Mouse (Mus musculus) adrenal gland, postnatal 4 days (tissue): ENCODE measurements around the gene Flrt3. TPM values are rescaled to one million over a fixed set of nuclear protein-coding genes. Genes with fewer than 3 reads are reported as not detected.
A peak's percentile ranks its signal among the peaks of the same experiment; 100 is the strongest.

ENCODE experiments used
- DNase-seq, 2 experiments: peaks; one replicate each; pipeline ENCODE4 v3.0.0; 2021 to 2022; ENCODE audit warnings: low spot score in 2 of 2, mixed read lengths in 2 of 2
- long read RNA-seq, 2 experiments: library from polyadenylated mRNA; stranded (forward); transcript quantifications; one replicate each; pipeline ENCODE4 v2.0.0; 2021
- total RNA-seq, 2 experiments: library from RNA; stranded (reverse); gene quantifications; 2 replicates each; pipeline ENCODE4 v1.2.3; 2021

Gene Flrt3
- total RNA-seq: 1 to 10 TPM; 8.3 to 9.4 TPM
- long read RNA-seq, experiment 1, partial matches to known transcripts: 0 of 3 reads
- long read RNA-seq, experiment 1, other reads (novel, unspliced or antisense): 0 of 3 reads
- long read RNA-seq, experiment 2, partial matches to known transcripts: 1 of 3 reads
- long read RNA-seq, experiment 2, other reads (novel, unspliced or antisense): 0 of 3 reads

DNA sequence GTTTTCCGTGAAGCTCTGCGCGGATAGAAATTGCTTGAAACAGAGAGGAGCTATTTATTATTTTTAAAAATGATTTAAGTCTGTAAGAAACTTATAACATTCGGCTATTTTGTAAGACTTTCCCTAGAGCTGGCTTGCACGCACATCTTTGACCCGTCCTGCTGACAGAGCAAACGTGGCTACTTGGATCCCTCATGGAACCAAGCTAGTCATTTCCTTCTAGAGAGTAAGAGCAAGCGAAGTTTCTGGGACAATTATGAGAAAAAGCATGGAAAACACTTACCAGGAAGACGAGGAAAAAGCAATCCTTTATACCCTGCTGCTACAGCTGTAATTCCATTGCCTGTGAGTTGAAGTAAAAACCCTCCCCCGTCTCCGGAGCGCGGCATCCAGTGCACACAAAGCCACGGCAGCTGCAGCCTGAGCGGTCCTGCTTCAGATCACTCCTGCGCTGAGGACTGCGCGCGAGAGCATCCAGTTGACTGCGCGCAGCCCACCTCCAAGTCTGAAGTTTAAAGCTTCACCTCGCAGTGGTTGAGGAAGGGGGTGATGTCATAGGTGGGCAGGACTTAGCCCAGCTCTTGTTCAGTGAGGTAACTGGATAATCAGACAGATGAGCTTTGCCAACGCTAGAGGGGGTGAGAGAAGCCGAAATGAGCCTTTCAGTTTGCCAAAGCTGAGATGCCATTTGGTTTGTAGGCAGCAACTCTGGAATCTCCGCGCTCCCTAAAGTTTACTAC, at the start of gene Flrt3:
Gene Flrt3, minus strand, starts transcription at position 507 of the 740 bp plus-strand sequence.
- peak; percentile 20 to 59 for DNase-seq

DNA sequence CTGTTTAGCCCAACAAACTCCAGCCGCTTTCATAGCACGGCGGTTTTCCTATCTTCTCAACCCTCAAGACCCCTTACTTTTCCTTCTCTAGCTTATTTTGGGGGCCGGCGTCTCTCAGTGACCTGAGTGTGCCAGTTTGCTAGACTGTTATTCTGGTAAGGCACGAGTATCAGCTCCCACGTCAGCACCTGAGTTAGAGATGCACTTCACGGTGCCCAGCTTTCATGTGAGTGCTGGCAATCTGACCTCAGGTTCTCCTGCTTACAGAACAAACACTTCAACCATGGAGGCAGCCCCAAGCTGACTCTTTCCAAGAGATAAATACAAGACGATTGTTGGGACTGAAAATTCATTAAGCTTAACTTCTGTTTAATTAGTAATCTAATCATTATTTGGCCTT, 46.1 kb upstream of the Flrt3 start:
- DNase-seq: no peak

DNA sequence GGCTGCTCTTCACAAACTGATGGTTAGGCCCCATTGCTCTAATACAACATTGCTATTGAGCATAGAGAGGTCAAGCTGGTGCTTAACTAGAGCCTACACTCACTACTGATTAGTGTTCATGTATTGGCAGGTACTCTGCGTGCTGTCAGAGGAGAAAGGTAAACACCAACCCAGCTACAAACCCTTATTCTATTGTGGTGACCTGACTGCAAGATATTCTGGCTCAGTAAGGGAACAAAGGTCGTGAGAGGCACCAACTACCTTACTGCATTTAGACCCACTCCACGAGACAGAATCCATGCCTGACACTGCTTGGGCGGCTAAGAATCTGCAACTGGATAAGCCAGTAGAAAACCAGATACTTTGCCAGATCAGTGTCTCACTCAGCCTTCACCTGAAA, 44.6 kb upstream of the Flrt3 start:
- DNase-seq: no peak

DNA sequence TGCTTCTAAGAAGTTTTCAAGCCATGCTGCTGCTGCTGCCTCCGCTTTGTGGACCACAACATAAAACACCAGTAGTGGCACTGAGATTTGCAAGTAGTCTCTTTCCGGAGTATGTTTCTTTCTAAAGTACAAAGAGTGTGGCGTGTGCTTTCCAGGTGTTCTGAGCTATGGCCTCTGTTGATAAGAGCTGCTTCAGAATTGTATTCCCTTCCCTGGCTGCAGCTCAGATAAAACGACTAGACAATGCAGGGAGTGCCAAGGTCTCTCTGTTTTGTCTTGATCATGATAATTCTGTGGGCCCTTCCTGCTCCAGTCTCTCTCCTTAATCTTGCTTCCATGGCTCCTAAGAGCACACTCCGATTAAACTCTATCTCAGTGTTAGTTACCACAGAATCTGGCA, 36.3 kb upstream of the Flrt3 start:
- DNase-seq: no peak

DNA sequence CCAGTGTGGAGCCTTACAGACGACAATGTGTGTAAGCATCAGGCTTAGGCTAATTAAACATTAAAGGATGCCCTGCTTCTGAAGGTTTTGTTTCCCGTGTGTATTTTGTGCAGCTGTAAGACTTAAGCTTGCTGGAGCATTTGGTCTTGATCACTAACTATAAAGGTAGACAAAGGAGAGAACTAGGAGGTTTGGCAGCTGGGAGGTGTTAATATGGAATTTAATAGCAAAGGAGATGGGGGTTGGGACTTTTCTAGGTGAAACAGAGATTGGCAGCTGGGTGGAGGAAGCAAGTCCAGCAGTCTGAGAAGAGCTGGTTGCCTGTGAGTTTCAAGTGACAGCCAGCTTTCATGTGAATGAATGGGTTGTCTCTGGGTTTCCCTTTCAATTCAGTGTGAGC, 34.0 kb upstream of the Flrt3 start:
- no peak for DNase-seq

DNA sequence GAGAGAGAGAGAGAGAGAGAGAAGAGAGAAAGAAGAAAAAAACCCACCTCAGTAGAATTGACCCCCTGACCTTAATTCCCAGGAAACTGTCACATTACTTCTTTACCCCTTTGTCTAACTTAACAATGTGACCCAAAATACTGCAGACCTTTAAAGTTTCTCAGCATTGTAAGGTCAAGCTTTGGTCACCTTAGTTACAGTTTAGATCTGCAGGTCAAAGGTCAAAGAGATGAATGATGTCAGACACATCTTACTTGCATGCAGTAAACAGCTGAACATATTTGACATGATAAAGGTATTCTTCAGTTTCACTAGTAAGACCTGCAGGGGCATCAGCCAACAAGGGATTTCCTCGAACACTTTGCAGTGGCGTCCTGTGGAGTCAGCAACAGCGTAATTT, 32.9 kb upstream of the Flrt3 start:
- no peak for DNase-seq

DNA sequence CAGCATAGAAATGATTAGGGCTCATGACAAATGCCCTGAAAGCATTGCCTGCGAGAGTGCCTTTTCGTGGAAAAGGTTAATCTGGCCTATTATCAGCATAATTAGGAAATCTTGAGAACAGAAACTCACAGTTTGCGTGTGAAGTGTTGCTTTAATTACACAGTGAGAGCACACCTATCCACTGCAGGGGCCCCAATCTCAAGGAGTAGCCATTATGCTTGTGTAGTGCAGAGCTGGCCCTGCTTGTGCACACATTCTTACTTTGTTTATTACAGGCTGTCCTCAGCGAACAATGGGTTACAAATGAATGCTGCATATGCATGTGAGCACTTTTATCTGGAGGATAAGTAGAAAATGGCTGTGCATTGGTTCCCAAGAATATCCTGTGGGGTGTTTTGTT, 32.1 kb upstream of the Flrt3 start:
- DNase-seq: no peak

DNA sequence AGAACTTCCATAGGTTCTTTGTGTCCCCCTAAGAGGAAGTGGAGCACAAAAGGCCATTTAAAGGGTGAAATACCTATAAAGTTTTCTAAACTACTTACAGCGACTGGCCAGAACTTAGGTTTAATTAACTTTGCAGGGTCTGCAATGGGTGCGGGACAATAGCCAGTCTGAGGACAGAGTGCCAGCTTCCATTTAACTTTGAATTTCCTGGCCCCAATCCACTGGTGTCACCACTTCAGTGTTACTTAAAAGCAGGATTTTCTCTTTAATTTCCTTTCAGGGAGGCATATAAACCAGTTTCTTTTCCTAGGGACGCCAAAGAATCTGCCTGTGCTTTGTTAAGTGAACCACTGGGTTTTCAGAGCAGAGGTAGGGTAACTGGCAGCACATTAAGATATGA, 27.3 kb upstream of the Flrt3 start:
- no peak for DNase-seq

DNA sequence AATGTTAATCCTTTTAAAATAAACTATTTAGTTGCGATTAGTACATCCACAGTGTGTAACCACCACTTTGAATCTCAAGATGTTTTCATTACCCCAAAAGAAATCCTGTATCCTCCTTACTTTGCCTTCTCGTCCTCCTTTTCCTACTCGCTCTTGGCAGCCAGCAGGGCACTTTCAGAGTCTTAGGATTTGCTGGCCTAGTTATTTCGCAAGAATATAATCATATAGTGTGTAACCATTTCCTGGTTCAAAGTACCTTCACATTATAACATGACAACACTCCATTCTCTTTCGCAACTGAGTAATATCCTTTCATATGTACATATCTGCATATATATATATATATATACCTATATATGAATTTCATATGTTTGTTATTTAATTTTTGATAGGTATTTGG, 22.6 kb upstream of the Flrt3 start:
- DNase-seq: no peak

DNA sequence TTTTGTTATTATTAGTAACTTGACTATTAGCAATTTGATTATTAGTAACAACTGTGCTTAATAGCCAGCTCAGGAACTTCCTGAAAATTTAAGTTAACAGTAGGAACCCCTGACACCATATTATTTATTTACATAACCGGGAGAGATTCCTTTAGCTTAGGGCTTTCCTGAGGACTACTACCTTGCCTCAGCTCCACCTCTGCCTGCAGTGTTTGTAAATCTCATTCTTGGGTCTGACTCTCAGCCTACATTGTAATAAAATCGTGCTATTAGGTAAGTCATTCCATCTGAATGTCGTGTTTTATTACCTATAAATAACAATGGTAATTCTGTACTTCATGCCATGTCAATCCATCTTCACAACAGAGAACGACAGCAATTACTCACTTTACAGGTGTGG, 21.2 kb upstream of the Flrt3 start:
- DNase-seq: no peak

DNA sequence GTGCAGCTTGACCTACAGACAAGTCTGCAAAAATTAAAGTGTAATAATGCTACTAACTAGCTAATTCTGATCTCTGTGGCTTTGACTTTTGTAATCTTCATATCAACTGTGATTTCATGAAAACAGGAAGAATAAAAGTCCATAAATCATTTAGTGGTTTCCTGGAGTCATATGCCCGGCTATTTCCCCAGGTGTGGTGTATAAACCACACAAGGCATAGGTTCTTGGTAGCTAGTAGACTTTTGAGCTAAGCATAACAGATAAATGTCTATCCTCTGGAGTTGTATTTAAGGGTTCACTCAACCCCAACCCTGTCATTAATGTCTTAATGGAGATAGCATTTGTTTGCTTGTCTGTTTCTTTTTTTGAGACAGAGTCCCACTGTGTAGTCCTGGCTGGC, 20.1 kb upstream of the Flrt3 start:
- no peak for DNase-seq

DNA sequence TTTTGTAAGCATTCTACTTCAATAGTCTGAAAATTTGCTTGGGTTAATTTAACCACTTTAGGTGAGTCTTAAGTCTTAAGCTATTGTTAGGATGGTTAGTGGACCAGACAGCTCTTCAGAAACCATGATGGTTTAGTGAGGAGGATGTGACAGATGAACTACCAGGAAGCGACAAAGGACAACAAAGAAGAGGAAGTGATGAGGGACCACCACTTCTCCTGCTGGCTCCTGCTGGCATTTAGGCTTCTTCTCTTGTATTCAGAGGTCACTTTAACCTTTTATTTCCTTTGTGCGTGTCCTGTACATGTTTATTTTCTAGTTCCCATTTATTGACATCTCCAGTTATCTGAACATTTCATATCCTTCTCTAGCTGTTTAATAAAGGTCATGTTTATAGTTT, 19.6 kb upstream of the Flrt3 start:
- no peak for DNase-seq

DNA sequence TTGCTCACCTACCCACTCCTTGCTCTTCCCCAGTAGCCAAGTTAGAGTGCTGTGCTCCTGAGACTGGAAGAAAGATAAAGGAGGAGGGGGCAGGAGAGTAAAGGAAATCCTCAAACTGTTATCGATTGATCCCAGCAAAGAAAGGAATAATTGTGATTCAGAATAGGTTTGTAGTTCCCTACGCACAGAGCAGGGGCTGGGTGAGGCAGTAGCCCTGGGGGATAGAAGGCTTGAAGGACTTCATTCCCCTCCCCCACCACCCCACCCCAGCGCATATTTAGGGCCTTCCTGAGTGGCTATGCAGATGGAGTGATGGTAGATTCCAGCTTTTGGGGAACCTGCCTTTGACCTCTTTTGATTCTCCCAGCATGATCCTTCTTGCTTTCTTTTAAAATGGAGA, 5.5 kb upstream of the Flrt3 start:
- no peak for DNase-seq

DNA sequence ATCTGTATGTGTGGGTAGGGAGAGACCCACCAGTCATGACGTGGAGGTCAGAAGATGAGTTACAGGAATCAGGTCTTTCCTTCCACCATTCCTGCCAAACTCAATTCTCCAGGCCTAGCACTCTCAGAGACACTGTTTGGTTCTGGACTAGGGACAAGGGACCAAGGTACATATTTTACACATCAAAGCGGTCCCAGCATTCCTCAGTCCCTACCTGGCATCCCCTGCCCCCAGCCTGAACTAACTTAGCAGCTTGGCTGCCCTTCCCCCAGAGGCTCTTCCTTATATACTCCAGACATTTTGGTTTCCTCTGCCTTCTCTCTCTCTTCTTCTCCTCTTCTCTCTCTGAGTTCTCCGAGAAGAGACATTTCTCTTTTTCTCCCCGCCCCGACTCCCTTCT, 2.2 kb upstream of the Flrt3 start:
- DNase-seq: no peak

DNA sequence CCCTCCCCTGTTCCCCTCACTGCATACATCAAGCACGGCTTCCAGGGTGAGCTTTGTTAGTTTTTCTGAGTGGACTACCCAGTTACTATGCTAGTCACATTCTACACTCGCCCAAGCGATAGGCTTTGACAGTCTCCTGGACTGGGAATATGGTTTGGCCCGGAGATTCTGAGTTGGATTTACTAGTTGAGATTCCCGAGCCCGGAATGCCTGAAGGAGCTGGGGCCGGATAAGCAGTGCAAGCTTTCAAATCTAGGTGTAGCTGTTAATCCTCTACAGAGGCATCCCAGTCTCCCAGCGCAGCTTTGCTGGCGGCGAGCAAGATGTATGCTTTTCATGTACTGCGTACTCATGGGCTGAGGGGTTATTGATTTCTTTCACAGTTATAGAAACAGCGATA, 812 bp downstream of the Flrt3 start:
- peak in 1 of 2 experiments; percentile 5 for DNase-seq

DNA sequence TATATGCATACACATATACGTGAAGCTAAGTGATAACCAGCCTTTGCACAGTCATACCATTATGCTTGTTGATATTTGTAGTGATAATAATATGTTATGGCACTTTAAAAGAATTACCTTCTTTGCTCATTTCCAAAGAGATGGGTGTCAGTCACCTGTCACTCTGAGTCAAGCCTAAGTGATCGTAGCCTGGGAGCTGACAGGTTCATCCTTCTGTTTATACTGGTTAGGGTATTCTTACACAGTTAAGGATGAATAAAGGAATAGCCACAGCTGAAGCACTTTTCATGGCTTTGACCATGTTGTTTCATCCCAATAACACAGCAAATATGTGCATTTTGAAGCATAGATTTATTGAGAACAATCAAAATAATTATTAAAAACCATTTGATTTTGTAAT, 1.5 kb downstream of the Flrt3 start:
- DNase-seq: no peak

DNA sequence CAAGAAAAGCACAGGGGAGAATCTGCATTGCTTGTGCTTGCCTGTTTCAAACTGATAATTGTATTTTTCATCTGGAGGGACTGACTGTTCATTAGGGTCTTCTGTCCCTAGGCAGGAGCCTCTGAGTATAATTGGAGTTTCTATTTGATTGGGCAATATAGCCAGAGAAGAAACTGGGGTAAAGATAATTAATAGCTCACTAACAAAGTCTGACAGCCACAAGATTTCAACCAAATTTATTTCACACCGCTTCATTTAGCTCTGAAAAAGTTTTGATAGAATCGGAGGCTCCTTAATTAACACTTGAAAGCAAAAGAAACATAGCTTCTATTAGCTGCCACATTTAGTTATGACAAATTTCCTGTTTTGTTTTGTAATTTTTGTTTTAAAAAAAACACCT, 2.2 kb downstream of the Flrt3 start:
- no peak for DNase-seq

DNA sequence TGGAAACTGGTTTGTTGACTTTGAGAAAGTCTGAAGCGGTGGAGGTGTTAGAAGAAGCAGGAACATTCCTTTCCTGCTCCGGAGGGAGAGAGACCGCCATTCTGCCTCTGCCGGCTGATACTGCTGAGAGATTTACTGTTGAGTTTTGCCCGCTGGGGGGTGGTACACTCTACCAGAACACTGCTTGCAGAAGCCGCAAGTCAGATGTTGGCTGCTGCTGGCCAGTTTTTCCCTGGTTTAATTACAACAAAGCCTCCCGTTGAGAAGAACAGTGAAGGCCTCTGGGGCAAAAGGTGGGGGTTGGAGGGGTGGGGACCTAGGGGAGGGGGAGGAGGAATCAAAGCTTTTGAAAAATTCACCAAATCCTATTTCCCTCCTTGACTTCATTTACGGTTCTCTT, 3.0 kb downstream of the Flrt3 start:
- peak; percentile 21 to 44 for DNase-seq

DNA sequence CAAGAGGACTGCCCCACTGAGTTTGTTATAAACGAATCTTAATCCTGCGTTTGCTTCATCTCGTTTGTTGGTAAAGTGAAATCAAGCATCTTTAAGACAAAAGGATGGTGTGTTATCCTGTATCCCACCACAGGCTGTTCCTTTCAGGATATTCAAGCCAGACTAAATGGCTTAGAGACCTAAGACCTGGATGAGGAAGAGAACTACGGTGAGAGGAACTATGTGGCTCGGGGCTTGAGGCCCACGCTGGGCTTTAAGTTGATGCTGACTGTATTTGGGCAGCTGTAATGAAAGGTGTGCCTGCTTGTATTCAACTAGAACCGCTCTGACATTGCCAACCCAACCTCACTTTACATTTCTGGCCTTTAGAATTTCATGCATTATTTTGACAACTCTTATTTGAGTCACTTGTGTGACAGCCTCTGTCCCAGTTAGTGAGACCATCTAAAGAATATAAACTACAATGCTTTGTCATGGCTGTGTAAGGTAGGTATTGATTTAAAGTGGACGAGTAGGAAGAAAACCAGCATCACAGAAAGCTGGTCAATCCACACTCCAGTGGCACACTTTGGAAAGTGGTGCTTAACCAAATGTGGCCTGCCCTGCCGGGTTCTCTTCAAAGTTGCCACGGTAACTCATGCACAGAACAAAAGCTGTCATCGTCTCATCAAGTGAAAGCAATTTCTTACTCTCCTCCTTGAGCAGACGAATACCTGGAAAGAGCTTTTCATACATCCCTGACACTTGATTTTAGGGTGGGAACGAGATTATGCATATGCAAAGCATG, 3.8 kb downstream of the Flrt3 start:
- no peak for DNase-seq

DNA sequence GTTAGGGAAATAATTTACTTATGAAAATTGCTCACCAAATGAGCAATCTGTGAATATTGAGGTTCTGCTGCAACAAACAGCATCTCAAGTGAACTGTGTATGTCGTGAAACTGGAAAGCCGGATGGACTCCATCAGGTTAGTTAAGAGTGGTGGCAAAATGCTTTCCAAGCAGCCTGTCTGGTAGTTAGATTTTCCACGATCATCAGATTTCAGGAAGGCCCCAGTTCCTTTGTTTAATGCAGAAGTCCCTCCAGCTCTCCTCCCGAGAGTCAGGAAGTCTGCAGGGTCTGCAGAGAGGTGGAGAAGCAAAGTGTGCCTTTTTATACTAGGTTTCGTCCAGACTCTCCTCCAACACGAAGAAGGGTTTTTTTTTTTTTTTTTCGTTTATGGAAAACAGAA, 4.4 kb downstream of the Flrt3 start:
- no peak for DNase-seq

DNA sequence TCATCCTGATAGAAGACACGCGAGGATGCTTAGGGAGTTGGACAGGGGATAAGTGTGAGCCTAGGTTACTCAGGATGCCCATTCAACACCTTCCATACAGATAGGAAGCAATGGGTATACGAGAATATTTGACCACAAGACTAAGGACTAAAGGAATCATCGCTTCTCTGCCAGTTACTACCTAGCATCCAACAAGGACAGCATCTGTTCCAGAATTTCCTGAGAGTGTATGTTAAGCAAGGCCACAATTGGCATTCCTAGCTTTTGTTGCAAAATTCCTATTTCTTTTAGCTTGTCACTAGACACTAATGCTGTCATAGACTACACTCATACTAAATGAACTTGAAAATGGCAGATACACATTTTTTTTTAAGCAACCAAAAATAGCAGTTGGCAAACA, 6.9 kb downstream of the Flrt3 start:
- no peak for DNase-seq

DNA sequence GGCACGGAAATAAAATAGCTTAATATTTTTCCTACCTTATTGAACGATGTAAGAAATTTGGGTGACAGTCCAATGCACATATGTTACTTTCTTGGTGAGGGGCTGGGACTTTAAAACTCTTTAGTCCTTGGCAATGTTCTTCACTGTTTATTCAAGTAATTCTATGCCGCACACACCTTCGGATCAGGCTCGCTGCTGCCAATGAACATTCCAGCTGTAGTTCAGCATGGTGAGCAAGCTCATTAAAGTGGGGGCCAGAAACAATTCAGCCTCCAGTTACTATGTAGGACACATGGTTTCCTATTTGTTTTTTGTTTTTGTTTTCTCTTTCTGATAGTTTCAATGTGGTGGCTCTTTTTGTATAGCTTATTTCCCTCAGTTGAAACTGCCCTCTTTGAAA, 8.6 kb downstream of the Flrt3 start:
- no peak for DNase-seq

DNA sequence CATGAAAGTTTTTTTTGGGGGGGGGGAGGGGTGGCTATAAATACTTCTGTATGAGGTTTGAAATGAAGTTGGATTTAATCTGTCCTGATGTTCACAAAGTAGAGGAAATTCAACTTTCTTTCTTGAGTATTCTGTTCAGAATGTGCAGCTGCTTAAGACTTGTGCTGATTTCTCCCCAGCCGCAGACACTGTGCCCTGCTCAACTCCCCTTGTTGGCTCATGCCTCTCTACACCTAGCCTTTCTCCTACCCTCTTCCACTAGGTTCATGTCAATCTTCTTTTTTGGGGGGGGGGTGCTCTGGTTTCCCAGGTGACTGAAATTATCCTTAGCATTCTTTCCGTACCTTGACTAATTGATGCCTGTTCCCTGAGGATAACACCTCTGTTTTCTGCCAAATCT, 17.3 kb downstream of the Flrt3 start:
- no peak for DNase-seq
